Mouse (Mus musculus): ENCODE measurements at regions not wholly inside any gene's neighbourhood (a gene's known extent, or its start where the extent isn't known, plus 50 kb on each side); places are given as distances from the start of the nearest gene placed in this dataset.

GRCm38 (mm10) chr12:25332384-25333035 is 235.6 kb upstream of the Id2 start:
- no peak overlapping the region for H3K27ac ChIP-seq (ENCODE audit: insufficient read depth, low read depth, low read length)
- no peak for TF ChIP-seq POLR2A (IDR thresholded peaks at IDR 0.05; ENCODE audit: insufficient read depth, low read depth, low read length)
- no peak for TF ChIP-seq CTCF (IDR thresholded peaks at IDR 0.05; ENCODE audit: insufficient read depth, low read depth, low read length)
- H3K4me3 ChIP-seq (ENCODE audit: insufficient read depth, low read depth, low read length): no peak overlapping the region
- H3K4me1 ChIP-seq (ENCODE audit: control insufficient read depth, insufficient read depth, low read length): no peaks in the 10 kb centered on the region
- 81% methylated on average over 11 of the region's 11 CpGs for WGBS

GRCm38 (mm10) chr12:25330004-25330708 is 233.2 kb upstream of the Id2 start:
- Histone ChIP-seq H3K4me3 (ENCODE audit: insufficient read depth, low read depth, low read length) (no peak overlapping the region), H3K4me1 (ENCODE audit: control insufficient read depth, insufficient read depth, low read length) (no peaks in the 10 kb centered on the region), H3K27ac (ENCODE audit: insufficient read depth, low read depth, low read length) (no peak overlapping the region)
- TF ChIP-seq POLR2A (IDR thresholded peaks at IDR 0.05; ENCODE audit: insufficient read depth, low read depth, low read length): no peak
- TF ChIP-seq CTCF (IDR thresholded peaks at IDR 0.05; ENCODE audit: insufficient read depth, low read depth, low read length): no peak
- WGBS: 86% methylated on average over 5 of the region's 5 CpGs

- Histone ChIP-seq H3K4me3 (ENCODE audit: insufficient read depth, low read depth, low read length) (no peak overlapping the region), H3K27ac (ENCODE audit: insufficient read depth, low read depth, low read length) (no peak overlapping the region), H3K4me1 (ENCODE audit: control insufficient read depth, insufficient read depth, low read length) (no peaks in the 10 kb centered on the region)
- no peak for TF ChIP-seq CTCF (IDR thresholded peaks at IDR 0.05; ENCODE audit: insufficient read depth, low read depth, low read length)
- TF ChIP-seq POLR2A (IDR thresholded peaks at IDR 0.05; ENCODE audit: insufficient read depth, low read depth, low read length): no peak
- WGBS: 87% methylated on average over 3 of the region's 3 CpGs
Measured at GRCm38 (mm10) chr12:25325901-25326300, 229.0 kb upstream of the Id2 start.

GRCm38 (mm10) chr12:25323171-25323570 is 226.2 kb upstream of the Id2 start:
- no peak overlapping the region for H3K27ac ChIP-seq (ENCODE audit: insufficient read depth, low read depth, low read length)

GRCm38 (mm10) chr12:25320262-25320767 is 223.4 kb upstream of the Id2 start:
- no peak overlapping the region for H3K4me3 ChIP-seq (ENCODE audit: insufficient read depth, low read depth, low read length)
- no peak overlapping the region for H3K27ac ChIP-seq (ENCODE audit: insufficient read depth, low read depth, low read length)
- 95% methylated on average over 3 of the region's 3 CpGs for WGBS
- TF ChIP-seq CTCF (IDR thresholded peaks at IDR 0.05; ENCODE audit: insufficient read depth, low read depth, low read length) (no peak), POLR2A (IDR thresholded peaks at IDR 0.05; ENCODE audit: insufficient read depth, low read depth, low read length) (no peak)
- no peaks in the 10 kb centered on the region for H3K4me1 ChIP-seq (ENCODE audit: control insufficient read depth, insufficient read depth, low read length)

More at GRCm38 (mm10) chr12:25323171-25323570, 226.2 kb upstream of the Id2 start:
- WGBS: 97% methylated on average over 1 of the region's 1 CpGs
- TF ChIP-seq CTCF (IDR thresholded peaks at IDR 0.05; ENCODE audit: insufficient read depth, low read depth, low read length): no peak
- TF ChIP-seq POLR2A (IDR thresholded peaks at IDR 0.05; ENCODE audit: insufficient read depth, low read depth, low read length): no peak
- Histone ChIP-seq H3K4me3 (ENCODE audit: insufficient read depth, low read depth, low read length) (no peak overlapping the region), H3K4me1 (ENCODE audit: control insufficient read depth, insufficient read depth, low read length) (no peaks in the 10 kb centered on the region)

GRCm38 (mm10) chr12:25319846-25320245 is 222.9 kb upstream of the Id2 start:
- WGBS: 97% methylated on average over 2 of the region's 2 CpGs
- no peak for TF ChIP-seq POLR2A (IDR thresholded peaks at IDR 0.05; ENCODE audit: insufficient read depth, low read depth, low read length)
- TF ChIP-seq CTCF (IDR thresholded peaks at IDR 0.05; ENCODE audit: insufficient read depth, low read depth, low read length): no peak

GRCm38 (mm10) chr12:25318072-25318671 is 221.2 kb upstream of the Id2 start:
- Histone ChIP-seq H3K4me3 (ENCODE audit: insufficient read depth, low read depth, low read length) (no peak overlapping the region), H3K4me1 (ENCODE audit: control insufficient read depth, insufficient read depth, low read length) (no peaks in the 10 kb centered on the region), H3K27ac (ENCODE audit: insufficient read depth, low read depth, low read length) (no peak overlapping the region)
- TF ChIP-seq CTCF (IDR thresholded peaks at IDR 0.05; ENCODE audit: insufficient read depth, low read depth, low read length) (no peak), POLR2A (IDR thresholded peaks at IDR 0.05; ENCODE audit: insufficient read depth, low read depth, low read length) (no peak)
- WGBS: 88% methylated on average over 4 of the region's 4 CpGs

More at GRCm38 (mm10) chr12:25319846-25320245, 222.9 kb upstream of the Id2 start:
- H3K4me1 ChIP-seq (ENCODE audit: control insufficient read depth, insufficient read depth, low read length): no peaks in the 10 kb centered on the region
- H3K27ac ChIP-seq (ENCODE audit: insufficient read depth, low read depth, low read length): no peak overlapping the region
- H3K4me3 ChIP-seq (ENCODE audit: insufficient read depth, low read depth, low read length): no peak overlapping the region

GRCm38 (mm10) chr12:25315969-25316368 is 219.0 kb upstream of the Id2 start:
- 93% methylated on average over 1 of the region's 1 CpGs for WGBS
- Histone ChIP-seq H3K4me3 (ENCODE audit: insufficient read depth, low read depth, low read length) (no peak overlapping the region), H3K4me1 (ENCODE audit: control insufficient read depth, insufficient read depth, low read length) (no peaks in the 10 kb centered on the region), H3K27ac (ENCODE audit: insufficient read depth, low read depth, low read length) (no peak overlapping the region)
- TF ChIP-seq POLR2A (IDR thresholded peaks at IDR 0.05; ENCODE audit: insufficient read depth, low read depth, low read length): no peak

GRCm38 (mm10) chr12:25313212-25313611 is 216.3 kb upstream of the Id2 start:
- H3K4me1 ChIP-seq (ENCODE audit: control insufficient read depth, insufficient read depth, low read length): no peaks in the 10 kb centered on the region
- TF ChIP-seq POLR2A (IDR thresholded peaks at IDR 0.05; ENCODE audit: insufficient read depth, low read depth, low read length): no peak
- TF ChIP-seq CTCF (IDR thresholded peaks at IDR 0.05; ENCODE audit: insufficient read depth, low read depth, low read length): no peak
- H3K4me3 ChIP-seq (ENCODE audit: insufficient read depth, low read depth, low read length): no peak overlapping the region
- H3K27ac ChIP-seq (ENCODE audit: insufficient read depth, low read depth, low read length): no peak overlapping the region
